Mouse (Mus musculus): Measurements from ENCODE around the gene Adgrf1. TPM values are rescaled to one million over a fixed set of nuclear protein-coding genes. Genes with fewer than 3 reads are reported as not detected.
"Not testable (repeated sequence)": the region's sequence is repeated elsewhere in the genome, so short reads cannot be mapped to it uniquely, and the experiment has no call there.

Gene Adgrf1
- total and polyA plus RNA-seq, 3 experiments: not detected

- H3K9ac ChIP-seq (ENCODE audit: control insufficient read depth, low read depth, low read length, poor library complexity, severe bottlenecking): no peak overlapping the region
- DNase-seq (ENCODE audit: low read depth, low spot score): no peak
- no peaks in the 10 kb centered on the region for H3K79me2 ChIP-seq (ENCODE audit: control insufficient read depth, insufficient read depth, low read length, poor library complexity)
- no peaks in the 10 kb centered on the region for H3K9me3 ChIP-seq (replicated peaks; ENCODE audit: insufficient read depth, low read length)
- H3K27me3 ChIP-seq (ENCODE audit: control insufficient read depth in 1 of 2, insufficient read depth in 2 of 2, low read length in 2 of 2): no peaks in the 10 kb centered on the region
- no peaks in the 10 kb centered on the region for H3K4me1 ChIP-seq (ENCODE audit: control insufficient read depth in 1 of 2, insufficient read depth in 2 of 2, low read length in 2 of 2)
- H3K4me3 ChIP-seq (ENCODE audit: control insufficient read depth in 1 of 2, insufficient read depth in 1 of 2, low read depth in 2 of 2, low read length in 2 of 2): no peak overlapping the region
- H3K27ac ChIP-seq (ENCODE audit: control insufficient read depth, low read depth, low read length): no peak overlapping the region
- TF ChIP-seq ZC3H11A (IDR thresholded peaks at IDR 0.05; ENCODE audit: low read depth, low read length): no peak
- no peak for TF ChIP-seq BHLHE40 (IDR thresholded peaks at IDR 0.05; ENCODE audit: borderline replicate concordance, low read depth, low read length)
- no peak for TF ChIP-seq JUND (IDR thresholded peaks at IDR 0.05; ENCODE audit: low read depth, low read length)
- no peak for TF ChIP-seq HCFC1 (IDR thresholded peaks at IDR 0.05; ENCODE audit: low read depth, low read length)
- TF ChIP-seq USF2 (IDR thresholded peaks at IDR 0.05; ENCODE audit: borderline replicate concordance in 1 of 2, insufficient read depth in 1 of 2, low read depth in 1 of 2, low read length in 2 of 2): no peak
- H3K36me3 ChIP-seq (ENCODE audit: control insufficient read depth in 1 of 2, insufficient read depth in 2 of 2, low read length in 2 of 2): no peaks in the 10 kb centered on the region
Observed at GRCm38 (mm10) chr17:43337643-43338042, 67.5 kb downstream of the Adgrf1 start.

- Histone ChIP-seq H3K79me2 (ENCODE audit: control insufficient read depth, insufficient read depth, low read length, poor library complexity) (no peaks in the 10 kb centered on the region), H3K9me3 (replicated peaks; ENCODE audit: insufficient read depth, low read length) (no peaks in the 10 kb centered on the region), H3K9ac (ENCODE audit: control insufficient read depth, low read depth, low read length, poor library complexity, severe bottlenecking) (no peak overlapping the region), H3K27me3 (ENCODE audit: control insufficient read depth in 1 of 2, insufficient read depth in 2 of 2, low read length in 2 of 2) (no peaks in the 10 kb centered on the region), H3K4me3 (ENCODE audit: control insufficient read depth in 1 of 2, insufficient read depth in 1 of 2, low read depth in 2 of 2, low read length in 2 of 2) (no peak overlapping the region), H3K27ac (ENCODE audit: control insufficient read depth, low read depth, low read length) (no peak overlapping the region), H3K36me3 (ENCODE audit: control insufficient read depth in 1 of 2, insufficient read depth in 2 of 2, low read length in 2 of 2) (no peaks in the 10 kb centered on the region), H3K4me1 (ENCODE audit: control insufficient read depth in 1 of 2, insufficient read depth in 2 of 2, low read length in 2 of 2) (no peaks in the 10 kb centered on the region)
- no peak for TF ChIP-seq EP300 (IDR thresholded peaks at IDR 0.05; ENCODE audit: low read depth in 1 of 2, low read length in 2 of 2)
- no peak for TF ChIP-seq TAL1 (IDR thresholded peaks at IDR 0.05; ENCODE audit: low read length)
- no peak for TF ChIP-seq POLR2A (IDR thresholded peaks at IDR 0.05; ENCODE audit: control insufficient read depth in 1 of 2, insufficient read depth in 1 of 2, low read depth in 1 of 2, low read length in 2 of 2, poor library complexity in 1 of 2)
- no peak for TF ChIP-seq CHD2 (IDR thresholded peaks at IDR 0.05; ENCODE audit: low read length)
- no peak for TF ChIP-seq MXI1 (IDR thresholded peaks at IDR 0.05; ENCODE audit: low read depth, low read length)
- TF ChIP-seq TCF12 (IDR thresholded peaks at IDR 0.05; ENCODE audit: low read depth, low read length): no peak
- no peak for TF ChIP-seq ETS1 (IDR thresholded peaks at IDR 0.05; ENCODE audit: low read depth, low read length)
- TF ChIP-seq E2F4 (IDR thresholded peaks at IDR 0.05; ENCODE audit: borderline replicate concordance, low read depth, low read length): no peak
- TF ChIP-seq ZKSCAN1 (IDR thresholded peaks at IDR 0.05; ENCODE audit: low read depth, low read length): no peak
- no peak for TF ChIP-seq JUND (IDR thresholded peaks at IDR 0.05; ENCODE audit: low read depth, low read length)
- TF ChIP-seq TBP (IDR thresholded peaks at IDR 0.05; ENCODE audit: low read depth, low read length): no peak
- no peak for TF ChIP-seq ZMIZ1 (IDR thresholded peaks at IDR 0.05; ENCODE audit: low read depth, low read length)
- TF ChIP-seq USF1 (IDR thresholded peaks at IDR 0.05; ENCODE audit: low read depth, low read length): no peak
- no peak for DNase-seq (ENCODE audit: low read depth, low spot score)
Observed at GRCm38 (mm10) chr17:43338279-43338678, 68.2 kb downstream of the Adgrf1 start.

GRCm38 (mm10) chr17:43346499-43346898 is 76.4 kb downstream of the Adgrf1 start:
- not testable (repeated sequence) for H3K4me3 ChIP-seq (ENCODE audit: control insufficient read depth in 1 of 2, insufficient read depth in 1 of 2, low read depth in 2 of 2, low read length in 2 of 2); H3K9ac ChIP-seq (ENCODE audit: control insufficient read depth, low read depth, low read length, poor library complexity, severe bottlenecking); H3K9me3 ChIP-seq (replicated peaks; ENCODE audit: insufficient read depth, low read length); H3K79me2 ChIP-seq (ENCODE audit: control insufficient read depth, insufficient read depth, low read length, poor library complexity); H3K36me3 ChIP-seq (ENCODE audit: control insufficient read depth in 1 of 2, insufficient read depth in 2 of 2, low read length in 2 of 2); H3K27ac ChIP-seq (ENCODE audit: control insufficient read depth, low read depth, low read length); H3K4me1 ChIP-seq (ENCODE audit: control insufficient read depth in 1 of 2, insufficient read depth in 2 of 2, low read length in 2 of 2); H3K27me3 ChIP-seq (ENCODE audit: control insufficient read depth in 1 of 2, insufficient read depth in 2 of 2, low read length in 2 of 2); DNase-seq (ENCODE audit: low read depth, low spot score)
